Mouse (Mus musculus): Measurements from ENCODE around the gene Abhd14b. TPM values are rescaled to one million over a fixed set of nuclear protein-coding genes. Genes with fewer than 3 reads are reported as not detected.

Abhd14b gene
- polyA plus RNA-seq, 1 experiment: 14.6 TPM

GRCm38 (mm10) chr9:106474456-106474855, 27.2 kb downstream of the Abhd14b start:
- Histone ChIP-seq H3K27me3 (ENCODE audit: control insufficient read depth, insufficient read depth, low read length) (no peaks in the 10 kb centered on the region), H3K4me1 (ENCODE audit: control insufficient read depth, insufficient read depth, insufficient read length) (peaks cover 15% of the 10 kb centered on the region; the same call in 1 of the 2 replicates), H3K27ac (ENCODE audit: insufficient read depth, low read length) (no peak overlapping the region), H3K36me3 (ENCODE audit: control insufficient read depth, insufficient read depth, low read length) (peaks cover 3% of the 10 kb centered on the region; the same call in 1 of the 2 replicates), H3K4me3 (ENCODE audit: extremely low read depth, insufficient read depth, insufficient read length) (no peak overlapping the region)
- 38% methylated on average over 6 of the region's 6 CpGs for WGBS
- TF ChIP-seq CTCF (IDR thresholded peaks at IDR 0.05; ENCODE audit: extremely low read depth, insufficient read depth, insufficient read length, insufficient replicate concordance) (peak; percentile 76; the same call in 1 of the 2 replicates), POLR2A (IDR thresholded peaks at IDR 0.05; ENCODE audit: low read depth, low read length) (no peak)
- peak in 1 of 2 experiments; percentile 59 for DNase-seq (ENCODE audit: low read depth in 1 of 2, low spot score in 2 of 2)

- Histone ChIP-seq H3K36me3 (ENCODE audit: control insufficient read depth, insufficient read depth, low read length) (peaks cover 3% of the 10 kb centered on the region; the same call in 1 of the 2 replicates), H3K4me1 (ENCODE audit: control insufficient read depth, insufficient read depth, insufficient read length) (peaks cover 15% of the 10 kb centered on the region; the same call in 1 of the 2 replicates), H3K4me3 (ENCODE audit: extremely low read depth, insufficient read depth, insufficient read length) (no peak overlapping the region), H3K27ac (ENCODE audit: insufficient read depth, low read length) (no peak overlapping the region), H3K27me3 (ENCODE audit: control insufficient read depth, insufficient read depth, low read length) (no peaks in the 10 kb centered on the region)
- 58% methylated on average over 7 of the region's 7 CpGs for WGBS
- DNase-seq (ENCODE audit: low read depth in 1 of 2, low spot score in 2 of 2): peak in 1 of 2 experiments; percentile 10
- TF ChIP-seq POLR2A (IDR thresholded peaks at IDR 0.05; ENCODE audit: low read depth, low read length): no peak
- no peak for TF ChIP-seq CTCF (IDR thresholded peaks at IDR 0.05; ENCODE audit: extremely low read depth, insufficient read depth, insufficient read length, insufficient replicate concordance)
Measured at GRCm38 (mm10) chr9:106475046-106475445, 27.8 kb downstream of the Abhd14b start.

- no peaks in the 10 kb centered on the region for H3K27me3 ChIP-seq (ENCODE audit: control insufficient read depth, insufficient read depth, low read length)
- peak within 1 kb of the TSS; percentile 64 for H3K4me3 ChIP-seq (ENCODE audit: extremely low read depth, insufficient read depth, insufficient read length)
- 29% methylated on average over 10 of the region's 10 CpGs for WGBS
- DNase-seq (ENCODE audit: low read depth in 1 of 2, low spot score in 2 of 2): peak in 1 of 2 experiments; percentile 20
- peaks cover 15% of the 10 kb centered on the region; the same call in 1 of the 2 replicates for H3K4me1 ChIP-seq (ENCODE audit: control insufficient read depth, insufficient read depth, insufficient read length)
- H3K27ac ChIP-seq (ENCODE audit: insufficient read depth, low read length): peak within 1 kb of the TSS; percentile 76
- TF ChIP-seq POLR2A (IDR thresholded peaks at IDR 0.05; ENCODE audit: low read depth, low read length) (no peak), CTCF (IDR thresholded peaks at IDR 0.05; ENCODE audit: extremely low read depth, insufficient read depth, insufficient read length, insufficient replicate concordance) (no peak)
- peaks cover 3% of the 10 kb centered on the region; the same call in 1 of the 2 replicates for H3K36me3 ChIP-seq (ENCODE audit: control insufficient read depth, insufficient read depth, low read length)
Measured at GRCm38 (mm10) chr9:106475663-106476001, 28.4 kb downstream of the Abhd14b start, which contains the start of gene Rrp9. TSS of gene Rrp9 (plus strand) at chr9:106475963.

GRCm38 (mm10) chr9:106476002-106476923, 29.0 kb downstream of the Abhd14b start:
- WGBS: 8% methylated on average over 16 of the region's 16 CpGs
- Histone ChIP-seq H3K27me3 (ENCODE audit: control insufficient read depth, insufficient read depth, low read length) (no peaks in the 10 kb centered on the region), H3K27ac (ENCODE audit: insufficient read depth, low read length) (peak overlapping the region; percentile 76), H3K4me1 (ENCODE audit: control insufficient read depth, insufficient read depth, insufficient read length) (peaks cover 15% of the 10 kb centered on the region; the same call in 1 of the 2 replicates), H3K36me3 (ENCODE audit: control insufficient read depth, insufficient read depth, low read length) (peaks cover 5% of the 10 kb centered on the region; the same call in 1 of the 2 replicates), H3K4me3 (ENCODE audit: extremely low read depth, insufficient read depth, insufficient read length) (peak overlapping the region; percentile 64)
- DNase-seq (ENCODE audit: low read depth in 1 of 2, low spot score in 2 of 2): peak in 1 of 2 experiments; percentile 81
- TF ChIP-seq POLR2A (IDR thresholded peaks at IDR 0.05; ENCODE audit: low read depth, low read length) (peak; percentile 18; the same call in 1 of the 2 replicates), CTCF (IDR thresholded peaks at IDR 0.05; ENCODE audit: extremely low read depth, insufficient read depth, insufficient read length, insufficient replicate concordance) (no peak)

DNA sequence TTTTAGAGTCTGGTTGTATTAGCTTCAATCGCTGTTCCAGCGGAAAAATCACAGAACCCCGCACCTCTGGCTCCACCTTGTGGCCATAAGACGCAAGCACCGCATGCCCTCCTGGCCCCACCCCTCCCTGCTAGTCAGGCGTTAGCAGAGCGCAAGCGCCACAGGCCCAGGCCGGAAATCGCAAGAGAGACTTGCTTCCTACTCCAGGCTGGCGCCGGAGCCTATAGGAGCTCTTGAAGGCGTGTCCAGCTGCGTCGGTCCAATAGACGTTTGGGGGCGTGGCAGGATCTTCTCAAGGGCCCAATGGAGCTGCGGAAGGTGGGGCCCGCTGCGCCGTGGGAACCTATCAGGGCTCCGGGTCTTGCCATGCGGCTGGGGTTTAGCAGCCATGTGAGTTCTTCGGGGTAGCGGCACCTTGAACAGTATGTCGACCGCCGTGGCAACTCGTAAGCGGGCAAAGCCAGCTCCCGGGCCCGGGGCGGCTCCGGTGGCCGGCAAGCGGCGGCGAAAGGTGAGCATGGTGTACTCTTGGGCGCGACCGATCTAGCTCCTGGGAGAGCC, 29.7 kb downstream of the Abhd14b start, which contains the start of gene Parp3:
Gene Parp3 (minus strand): TSS at position 26 of the 561 bp plus-strand sequence.
- peak within 1 kb of the TSS; percentile 76 for H3K27ac ChIP-seq (ENCODE audit: insufficient read depth, low read length)
- peak; percentile 23; the same call in 1 of the 2 replicates for TF ChIP-seq POLR2A (IDR thresholded peaks at IDR 0.05; ENCODE audit: low read depth, low read length)
- peak; percentile 97 for TF ChIP-seq CTCF (IDR thresholded peaks at IDR 0.05; ENCODE audit: extremely low read depth, insufficient read depth, insufficient read length, insufficient replicate concordance)

GRCm38 (mm10) chr9:106477649-106478048, 30.4 kb downstream of the Abhd14b start:
- no peaks in the 10 kb centered on the region for H3K27me3 ChIP-seq (ENCODE audit: control insufficient read depth, insufficient read depth, low read length)
- H3K27ac ChIP-seq (ENCODE audit: insufficient read depth, low read length): no peak overlapping the region
- peak in 1 of 2 experiments; percentile 1 for DNase-seq (ENCODE audit: low read depth in 1 of 2, low spot score in 2 of 2)
- H3K36me3 ChIP-seq (ENCODE audit: control insufficient read depth, insufficient read depth, low read length): peaks cover 8% of the 10 kb centered on the region
- H3K4me1 ChIP-seq (ENCODE audit: control insufficient read depth, insufficient read depth, insufficient read length): peaks cover 15% of the 10 kb centered on the region; the same call in 1 of the 2 replicates
- 2% methylated on average over 16 of the region's 16 CpGs for WGBS
- peak overlapping the region; percentile 65 for H3K4me3 ChIP-seq (ENCODE audit: extremely low read depth, insufficient read depth, insufficient read length)
- TF ChIP-seq POLR2A (IDR thresholded peaks at IDR 0.05; ENCODE audit: low read depth, low read length) (no peak), CTCF (IDR thresholded peaks at IDR 0.05; ENCODE audit: extremely low read depth, insufficient read depth, insufficient read length, insufficient replicate concordance) (no peak)

More for the DNA sequence above, 29.7 kb downstream of the Abhd14b start, which contains the start of gene Parp3:
- H3K36me3 ChIP-seq (ENCODE audit: control insufficient read depth, insufficient read depth, low read length): peaks cover 6% of the 10 kb centered on the region; the same call in 1 of the 2 replicates
- H3K27me3 ChIP-seq (ENCODE audit: control insufficient read depth, insufficient read depth, low read length): no peaks in the 10 kb centered on the region
- peak within 1 kb of the TSS; percentile 65 for H3K4me3 ChIP-seq (ENCODE audit: extremely low read depth, insufficient read depth, insufficient read length)
- DNase-seq (ENCODE audit: low read depth in 1 of 2, low spot score in 2 of 2): peak; percentile 98 to 99
- WGBS: under 1% methylated on average over 41 of the region's 41 CpGs
- peaks cover 15% of the 10 kb centered on the region; the same call in 1 of the 2 replicates for H3K4me1 ChIP-seq (ENCODE audit: control insufficient read depth, insufficient read depth, insufficient read length)
